Mouse (Mus musculus): Measurements from ENCODE around the gene Zfp423.
A peak's percentile ranks its signal among the peaks of the same experiment; 100 is the strongest.

Gene Zfp423

GRCm38 (mm10) chr8:87959320-87959920 is at the start of gene Zfp423:
Gene Zfp423 (minus strand): TSS chr8:87959595.
- no peak for DNase-seq (ENCODE audit: low spot score in 2 of 2)

- no peak for DNase-seq (ENCODE audit: low spot score in 2 of 2)
Observed at GRCm38 (mm10) chr8:88006811-88007210, 47.4 kb upstream of the Zfp423 start.

GRCm38 (mm10) chr8:87984778-87985177 is 25.4 kb upstream of the Zfp423 start:
- DNase-seq (ENCODE audit: low spot score in 2 of 2), result no peak

- no peak for DNase-seq (ENCODE audit: low spot score in 2 of 2)
Observed at GRCm38 (mm10) chr8:87984032-87984431, 24.6 kb upstream of the Zfp423 start.

GRCm38 (mm10) chr8:87982936-87983335 is 23.5 kb upstream of the Zfp423 start:
- no peak for DNase-seq (ENCODE audit: low spot score in 2 of 2)

- no peak for DNase-seq (ENCODE audit: low spot score in 2 of 2)
Observed at GRCm38 (mm10) chr8:87975466-87975809, 16.0 kb upstream of the Zfp423 start.

- no peak for DNase-seq (ENCODE audit: low spot score in 2 of 2)
Observed at GRCm38 (mm10) chr8:87974759-87975465, 15.5 kb upstream of the Zfp423 start.

- no peak for DNase-seq (ENCODE audit: low spot score in 2 of 2)
Observed at GRCm38 (mm10) chr8:87974122-87974758, 14.8 kb upstream of the Zfp423 start.

GRCm38 (mm10) chr8:87967866-87968620 is 8.6 kb upstream of the Zfp423 start:
- no peak for DNase-seq (ENCODE audit: low spot score in 2 of 2)

- no peak for DNase-seq (ENCODE audit: low spot score in 2 of 2)
Observed at GRCm38 (mm10) chr8:87967057-87967820, 7.8 kb upstream of the Zfp423 start.

- DNase-seq (ENCODE audit: low spot score in 2 of 2), result no peak
Observed at GRCm38 (mm10) chr8:87962514-87963225, 3.3 kb upstream of the Zfp423 start.

GRCm38 (mm10) chr8:87961680-87962513 is 2.5 kb upstream of the Zfp423 start:
- no peak for DNase-seq (ENCODE audit: low spot score in 2 of 2)

GRCm38 (mm10) chr8:87961108-87961507 is 1.7 kb upstream of the Zfp423 start:
- no peak for DNase-seq (ENCODE audit: low spot score in 2 of 2)

- DNase-seq (ENCODE audit: low spot score in 2 of 2), result peak; percentile 61 to 73
Observed at GRCm38 (mm10) chr8:87960061-87960749, 810 bp upstream of the Zfp423 start.

- no peak for DNase-seq (ENCODE audit: low spot score in 2 of 2)
Observed at GRCm38 (mm10) chr8:87958451-87959319, 710 bp downstream of the Zfp423 start.

- no peak for DNase-seq (ENCODE audit: low spot score in 2 of 2)
Observed at GRCm38 (mm10) chr8:87957871-87958450, 1.4 kb downstream of the Zfp423 start.

GRCm38 (mm10) chr8:87956001-87956400 is 3.4 kb downstream of the Zfp423 start:
- DNase-seq (ENCODE audit: low spot score in 2 of 2), result no peak

- no peak for DNase-seq (ENCODE audit: low spot score in 2 of 2)
Observed at GRCm38 (mm10) chr8:87953473-87953872, 5.9 kb downstream of the Zfp423 start.

Data from right cerebral cortex, adult 2 months (tissue).